Mouse (Mus musculus) liver, postnatal 0 days (tissue): ENCODE measurements around the gene 2310022A10Rik.

ENCODE experiments used
- CTCF ChIP-seq: sonication (generic); IDR thresholded peaks from 2 replicates; pipeline ENCODE4 v1.5.1; 2016; ENCODE audit warnings: antibody characterized with exemption, low read depth
- EP300 ChIP-seq: IDR thresholded peaks from 2 replicates; pipeline ENCODE4 v1.6.1; 2016; ENCODE audit warnings: antibody characterized with exemption, low read depth, mild to moderate bottlenecking

- TF ChIP-seq CTCF (no peak), EP300 (no peak)
Measured at GRCm38 (mm10) chr7:27531707-27532106, 21.3 kb upstream of the 2310022A10Rik start.
